Mouse (Mus musculus) ES-E14 (cell line): ENCODE data around the gene Marc2.

Source experiments
- CHD2 ChIP-seq: IDR thresholded peaks from 2 replicates; pipeline ENCODE4 v1.6.1; 2014; ENCODE audit warnings: mild to moderate bottlenecking, low read depth, low read length, inconsistent platforms
- HCFC1 ChIP-seq: IDR thresholded peaks from 2 replicates; pipeline ENCODE4 v1.6.1; 2012; ENCODE audit warnings: low read length, inconsistent platforms, borderline replicate concordance; ENCODE audit not compliant: insufficient read depth
- MAFK ChIP-seq: IDR thresholded peaks from 2 replicates; pipeline ENCODE4 v1.6.1; 2014; ENCODE audit warnings: mild to moderate bottlenecking, low read depth, low read length, inconsistent platforms; ENCODE audit not compliant: insufficient read depth
- ZC3H11A ChIP-seq: IDR thresholded peaks from 2 replicates; pipeline ENCODE4 v1.6.1; 2012; ENCODE audit warnings: low read depth, mild to moderate bottlenecking, inconsistent platforms, low read length, borderline replicate concordance

DNA sequence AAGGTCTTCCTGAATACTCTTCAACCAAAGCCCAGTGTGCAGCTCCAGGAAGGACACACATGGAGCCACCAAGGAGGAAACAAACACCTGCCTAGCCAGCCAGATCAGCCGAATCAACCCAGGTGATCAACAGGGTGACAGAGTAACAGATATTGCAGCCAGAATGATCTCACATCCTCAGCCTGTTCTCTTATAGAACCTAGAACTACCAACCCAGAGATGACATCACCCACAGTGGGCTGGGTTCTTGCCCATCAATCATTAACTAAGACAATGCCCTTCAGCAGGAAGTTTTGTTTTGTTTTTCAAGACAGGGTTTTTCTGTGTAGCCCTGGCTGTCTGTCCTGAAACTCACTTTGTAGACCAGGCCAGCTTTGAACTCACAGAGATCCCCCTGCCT, 12.0 kb upstream of the Marc2 start:
- TF ChIP-seq CHD2: no peak
- no peak for TF ChIP-seq ZC3H11A
- no peak for TF ChIP-seq MAFK
- TF ChIP-seq HCFC1: no peak
